Mouse (Mus musculus) adrenal gland, postnatal 10 days (tissue): ENCODE results near the gene Tmem260. TPM values are rescaled to one million over a fixed set of nuclear protein-coding genes. Genes with fewer than 3 reads are reported as not detected.
"Not testable (repeated sequence)": the region's sequence is repeated elsewhere in the genome, so short reads cannot be mapped to it uniquely, and the experiment has no call there.

Experiments used
- DNase-seq: peaks from one replicate; pipeline ENCODE4 v3.0.0; 2021; ENCODE audit warnings: mixed read lengths
- long read RNA-seq, 2 experiments: library from polyadenylated mRNA; stranded (forward); transcript quantifications; one replicate each; pipeline ENCODE4 v2.0.0; 2021
- total RNA-seq, 2 experiments: library from RNA; stranded (reverse); gene quantifications; 2 replicates each; pipeline ENCODE4 v1.2.3; 2021

Gene Tmem260
- 10 to 100 TPM; 22.6 to 29.4 TPM for total RNA-seq
- long read RNA-seq, experiment 1, full-length matches to known transcripts, result 10 of 13 reads
- long read RNA-seq, experiment 1, partial matches to known transcripts, result 0 of 13 reads
- long read RNA-seq, experiment 1, other reads (novel, unspliced or antisense), result 3 of 13 reads
- long read RNA-seq, experiment 2, full-length matches to known transcripts, result 9 of 12 reads
- long read RNA-seq, experiment 2, partial matches to known transcripts, result 1 of 12 reads
- long read RNA-seq, experiment 2, other reads (novel, unspliced or antisense), result 2 of 12 reads

DNA sequence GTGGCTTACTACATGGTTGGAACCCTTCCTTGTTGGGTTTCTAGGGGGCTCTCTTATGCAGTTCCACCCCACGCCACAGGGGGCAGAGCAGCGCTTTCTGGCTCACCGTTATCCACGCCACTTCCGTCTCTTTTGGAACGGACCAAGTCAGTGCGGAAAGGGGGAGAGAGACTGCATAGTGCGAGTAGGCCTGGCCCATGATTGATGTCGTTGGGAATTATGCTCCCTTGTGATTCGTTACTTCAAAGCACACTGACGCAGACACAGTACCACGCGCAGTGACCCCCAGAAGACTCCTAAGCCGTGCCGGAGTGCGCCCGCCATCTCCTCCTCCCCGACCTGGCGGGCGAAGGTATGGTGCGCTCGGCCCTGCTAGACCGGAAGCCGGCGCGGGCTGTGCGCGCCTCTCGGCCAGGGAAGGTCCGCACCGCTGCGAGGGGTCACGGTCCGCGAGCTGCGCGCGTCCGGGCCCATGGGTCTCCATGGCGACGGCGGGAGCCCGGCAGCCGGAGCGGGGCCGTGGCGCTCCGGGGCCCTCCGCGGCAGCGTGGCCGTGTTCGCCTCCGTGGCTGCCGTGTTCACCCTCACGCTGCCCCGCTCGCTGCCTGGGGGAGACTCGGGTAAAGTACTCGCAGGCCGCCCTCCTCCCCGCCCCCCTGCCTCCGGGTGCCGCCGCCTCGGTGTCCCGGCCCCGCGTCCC, at the start of gene Tmem260:
Gene Tmem260 (plus strand): TSS at position 141 of the 700 bp plus-strand sequence.
- DNase-seq, result peak; percentile 96

DNA sequence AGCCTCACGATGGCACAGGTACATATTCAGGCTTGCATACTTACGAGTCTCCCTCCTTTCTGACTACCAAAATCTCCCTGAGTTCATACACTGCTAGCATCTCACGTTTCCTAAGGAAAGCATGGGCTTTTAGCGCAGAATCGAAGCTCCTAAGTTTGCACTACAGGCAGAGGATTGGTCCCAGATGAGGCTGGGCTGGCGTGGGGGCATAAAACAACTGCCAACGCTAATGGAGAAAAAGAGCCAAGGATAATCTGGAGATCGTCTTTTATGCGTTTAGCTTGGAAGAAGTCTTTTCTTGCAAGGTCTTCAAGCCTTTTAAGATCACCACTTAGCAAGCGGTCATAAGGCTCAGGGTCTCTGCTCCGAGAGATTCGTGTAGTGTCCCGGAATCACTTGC, 39.8 kb upstream of the Tmem260 start:
- peak; percentile 41 for DNase-seq

- DNase-seq, result no peak
Observed at GRCm38 (mm10) chr14:48417064-48417463, 28.9 kb upstream of the Tmem260 start.

- no peak for DNase-seq
Observed at GRCm38 (mm10) chr14:48418264-48418663, 27.7 kb upstream of the Tmem260 start.

DNA sequence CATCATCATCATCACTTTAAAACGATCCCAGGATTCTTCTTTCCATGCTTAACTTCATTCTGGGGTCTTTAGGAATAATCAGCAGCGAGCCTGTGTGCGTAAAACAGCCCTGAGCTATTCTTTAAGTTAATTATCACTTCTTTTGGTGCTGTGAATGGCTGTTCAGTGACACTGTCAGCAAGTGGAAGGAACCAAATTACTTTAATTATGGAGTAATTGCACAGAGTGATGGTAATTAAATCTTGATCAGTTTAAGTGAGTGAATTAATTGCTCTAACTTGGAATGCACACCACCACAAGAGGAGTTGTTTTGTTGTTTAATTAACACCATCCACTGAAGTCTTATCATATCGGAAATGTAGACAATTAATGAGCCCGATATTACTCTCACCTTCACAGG, 27.3 kb upstream of the Tmem260 start:
- DNase-seq, result no peak

- no peak for DNase-seq
Observed at GRCm38 (mm10) chr14:48421476-48421875, 24.4 kb upstream of the Tmem260 start.

DNA sequence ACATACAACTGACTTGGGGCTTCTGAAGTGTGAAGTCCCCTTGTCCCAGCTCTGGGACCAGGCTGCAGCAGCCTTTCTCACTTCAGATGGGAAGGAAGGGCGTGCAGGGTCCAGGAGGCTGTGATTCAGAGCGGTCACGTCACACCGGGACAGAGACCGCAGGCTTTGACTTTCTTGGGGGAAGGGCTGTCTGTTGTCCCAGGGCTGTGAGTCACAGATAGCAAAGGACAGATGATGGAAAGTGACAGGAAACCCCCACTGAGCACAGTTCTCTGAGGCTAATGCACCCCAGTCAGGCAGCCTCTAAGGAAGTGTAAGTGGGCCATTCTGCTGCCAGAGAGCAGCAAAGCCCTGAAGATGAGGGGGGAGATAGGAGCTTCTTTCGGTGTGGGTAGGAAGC, 23.9 kb upstream of the Tmem260 start:
- DNase-seq, result peak; percentile 72

- DNase-seq, result peak; percentile 12
Observed at GRCm38 (mm10) chr14:48422436-48422835, 23.5 kb upstream of the Tmem260 start.

- DNase-seq, result no peak
Observed at GRCm38 (mm10) chr14:48422901-48423300, 23.0 kb upstream of the Tmem260 start.

DNA sequence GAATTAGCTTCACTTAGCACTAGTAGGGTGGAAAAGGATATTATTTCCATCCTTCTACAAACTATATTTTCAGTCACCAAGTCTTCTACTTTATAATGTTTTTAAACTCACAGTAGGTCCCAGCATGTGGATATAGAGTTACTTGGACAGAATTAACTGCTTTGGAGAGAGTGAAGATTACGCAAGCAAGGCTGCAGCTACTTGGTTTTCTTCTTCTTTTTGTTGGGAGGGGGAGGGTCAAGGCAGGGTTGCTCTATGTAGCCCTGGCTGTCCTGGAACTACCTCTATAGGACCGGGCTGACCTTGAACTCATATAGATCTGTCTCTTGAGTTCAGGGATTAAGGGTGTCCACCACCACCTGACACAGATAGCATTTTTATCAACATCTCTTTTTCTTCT, 13.9 kb upstream of the Tmem260 start:
- no peak for DNase-seq

GRCm38 (mm10) chr14:48443796-48444195, 2.1 kb upstream of the Tmem260 start:
- DNase-seq, result peak; percentile 68

GRCm38 (mm10) chr14:48451966-48452407, 6.1 kb downstream of the Tmem260 start:
- DNase-seq, result no peak

GRCm38 (mm10) chr14:48453411-48453810, 7.5 kb downstream of the Tmem260 start:
- no peak for DNase-seq

DNA sequence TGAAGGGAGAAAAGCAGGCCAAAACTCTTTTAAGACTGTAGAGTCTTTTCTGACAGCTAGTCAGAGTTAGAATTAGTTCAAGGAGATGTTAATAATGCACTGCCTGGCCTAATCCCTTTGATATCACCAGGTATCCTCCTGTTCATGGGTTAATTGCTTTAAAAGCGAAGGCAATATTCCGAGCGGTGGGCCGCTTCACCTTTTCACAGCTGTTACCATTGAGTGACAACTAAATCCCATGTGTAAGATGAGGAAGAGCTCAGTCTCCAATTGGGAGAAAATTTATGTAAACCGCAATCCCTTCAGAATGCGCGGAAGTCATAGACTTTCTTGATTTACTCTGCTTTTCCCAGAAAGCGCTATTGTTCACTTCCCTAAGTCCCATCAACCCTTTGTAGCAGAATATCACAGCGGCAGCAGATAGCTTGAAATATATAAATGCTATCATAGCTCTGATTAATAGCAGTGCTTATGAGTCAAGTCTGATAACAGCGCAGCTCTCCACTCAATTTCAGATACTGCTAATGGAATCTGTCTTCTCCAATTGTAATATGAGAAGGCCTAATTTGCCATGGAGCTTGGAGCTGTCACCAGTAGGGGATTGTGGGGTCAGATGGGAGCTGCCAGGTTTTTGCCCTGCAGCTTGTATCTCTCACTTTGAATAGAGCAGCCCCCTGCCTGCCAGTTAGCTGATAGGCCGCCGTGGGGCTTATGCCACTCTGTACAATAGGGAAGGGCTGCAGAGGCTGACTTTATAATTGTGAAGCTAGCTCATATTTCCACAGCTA, 10.6 kb downstream of the Tmem260 start:
- no peak for DNase-seq

DNA sequence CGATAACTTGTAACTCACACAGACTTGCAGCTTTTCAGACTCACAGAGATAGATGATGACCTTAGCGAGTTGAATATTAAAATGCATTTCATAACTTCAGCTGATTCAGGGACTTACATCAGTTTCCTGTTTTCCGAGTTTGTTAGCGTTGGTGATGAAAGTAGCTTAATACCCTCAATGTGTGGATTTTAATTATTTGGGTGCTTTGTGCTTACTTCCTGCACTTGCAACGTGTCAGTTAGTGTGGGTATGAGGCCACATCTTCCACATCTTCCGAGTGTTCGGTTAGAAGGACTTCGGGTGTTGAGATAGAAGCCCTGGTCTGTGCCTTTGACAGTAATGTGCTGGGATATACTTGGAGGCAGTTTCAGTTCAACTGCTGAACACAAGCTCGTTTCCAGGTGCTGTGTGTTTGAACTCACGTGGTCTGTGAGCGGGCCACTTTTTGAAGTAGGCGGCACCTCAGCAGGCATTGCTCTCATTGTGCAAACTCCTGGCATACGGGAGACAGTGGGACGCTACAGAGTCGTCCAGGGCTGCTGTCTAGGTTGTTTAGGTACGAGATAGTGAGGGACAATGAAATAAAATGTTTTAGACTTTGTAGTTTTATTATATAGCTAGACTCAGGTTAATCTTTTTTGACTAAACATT, 11.5 kb downstream of the Tmem260 start:
- no peak for DNase-seq

DNA sequence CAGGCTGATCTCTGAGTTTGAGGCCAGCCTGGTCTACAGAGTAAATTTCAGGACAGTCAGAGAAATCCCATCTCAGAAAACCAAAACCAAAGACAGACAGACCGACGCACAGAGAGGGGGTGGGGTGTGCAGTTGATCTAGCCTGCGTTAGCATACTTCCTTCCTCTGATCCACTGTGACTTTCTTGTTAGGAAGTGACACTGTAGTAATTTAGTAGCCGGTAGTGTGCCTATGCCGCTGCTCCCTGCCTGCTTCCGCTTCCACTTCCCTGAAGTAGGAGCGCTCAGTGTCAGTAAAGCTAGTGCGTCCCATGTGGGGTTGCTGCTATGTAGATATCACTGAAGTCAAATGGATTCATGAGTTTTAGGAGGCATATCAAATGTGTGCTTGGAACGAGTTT, 13.0 kb downstream of the Tmem260 start:
- DNase-seq, result no peak

- DNase-seq, result no peak
Observed at GRCm38 (mm10) chr14:48468339-48468738, 22.4 kb downstream of the Tmem260 start.

DNA sequence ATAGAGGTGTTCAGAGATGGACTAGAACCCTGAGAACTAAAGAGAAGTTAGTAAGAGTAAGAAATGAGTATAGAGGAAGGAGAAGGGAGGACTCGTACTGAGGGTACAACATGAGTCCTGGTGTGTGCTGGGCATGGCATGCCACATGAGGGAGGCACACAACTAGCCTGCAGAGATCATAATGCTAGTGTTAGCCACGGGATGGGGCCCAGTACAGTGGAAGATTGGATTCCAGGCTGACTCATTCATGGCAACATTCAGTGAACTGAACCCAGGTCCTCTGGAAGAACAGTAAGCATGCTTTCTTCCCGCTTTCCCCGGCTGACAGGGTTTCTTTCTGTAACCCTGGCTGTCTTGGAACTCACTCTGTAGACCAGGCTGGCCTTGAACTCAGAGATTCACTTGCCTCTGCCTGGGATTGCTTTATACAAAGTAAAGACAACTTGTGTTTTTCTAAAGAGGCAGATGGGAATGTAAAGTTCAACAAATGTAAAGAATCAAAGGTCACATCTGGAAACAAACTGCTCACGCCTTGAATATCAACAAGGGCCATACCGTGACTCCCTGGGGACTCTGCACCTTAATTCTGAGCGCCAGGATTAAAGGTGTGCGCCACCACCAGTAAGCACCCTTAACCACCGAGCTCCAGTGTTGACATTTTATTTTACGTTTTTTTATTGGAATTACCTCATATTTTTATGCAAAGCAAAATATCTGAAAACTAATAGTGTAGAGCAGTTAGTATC, 25.0 kb downstream of the Tmem260 start:
- no peak for DNase-seq

DNA sequence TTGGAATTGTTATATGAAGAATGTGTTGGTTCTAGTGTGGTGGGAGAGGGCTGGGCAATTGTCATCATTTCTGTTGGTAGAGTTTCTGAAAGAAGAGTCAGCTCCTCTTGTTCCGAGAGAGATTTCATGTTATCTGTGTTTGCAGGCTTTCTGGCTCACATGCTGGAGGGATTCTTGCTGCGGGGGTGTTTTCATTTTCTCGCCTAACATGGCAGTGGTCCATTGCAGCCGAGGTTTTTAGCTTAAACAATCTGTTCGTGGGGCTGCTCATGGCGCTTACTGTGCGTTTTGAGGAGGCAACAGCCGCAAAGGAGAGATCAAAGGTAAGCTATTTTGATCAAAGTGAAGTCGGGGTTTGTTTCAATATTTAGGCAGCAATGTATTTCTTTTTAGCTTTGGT, 26.3 kb downstream of the Tmem260 start:
- no peak for DNase-seq

DNA sequence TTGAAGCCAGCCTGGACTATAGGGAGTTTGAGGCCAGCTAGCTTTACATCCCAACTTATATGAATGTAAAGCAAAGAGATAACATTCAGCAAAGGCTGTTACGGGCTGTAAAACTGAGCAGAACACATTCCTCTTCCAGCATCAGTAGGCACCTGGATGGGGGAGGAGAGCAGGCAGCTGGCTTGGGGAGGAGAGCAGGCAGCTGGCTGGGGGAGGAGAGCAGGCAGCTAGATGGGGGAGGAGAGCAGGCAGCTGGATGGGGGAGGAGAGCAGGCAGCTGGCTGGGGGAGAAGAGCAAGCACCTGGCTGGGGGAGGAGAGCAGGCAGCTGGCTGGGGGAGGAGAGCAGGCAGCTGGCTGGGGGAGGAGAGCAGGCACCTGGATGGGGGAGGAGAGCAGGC, 29.4 kb downstream of the Tmem260 start:
- no peak for DNase-seq

DNA sequence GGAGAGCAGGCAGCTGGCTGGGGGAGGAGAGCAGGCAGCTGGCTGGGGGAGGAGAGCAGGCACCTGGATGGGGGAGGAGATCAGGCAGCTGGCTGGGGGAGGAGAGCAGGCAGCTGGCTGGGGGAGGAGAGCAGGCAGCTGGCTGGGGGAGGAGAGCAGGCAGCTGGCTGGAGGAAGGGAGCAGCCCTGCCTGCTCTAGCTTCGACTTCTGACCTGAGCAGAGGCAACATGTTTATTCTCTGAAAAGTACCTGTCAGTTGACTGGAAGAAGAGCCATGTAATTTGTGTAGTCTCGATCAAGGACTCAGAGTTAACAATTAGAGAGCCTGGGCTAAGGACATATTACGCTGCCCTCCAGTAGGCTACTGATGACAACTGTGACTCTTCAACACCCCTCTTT, 29.9 kb downstream of the Tmem260 start:
- not testable (repeated sequence) for DNase-seq

- no peak for DNase-seq
Observed at GRCm38 (mm10) chr14:48476278-48476677, 30.4 kb downstream of the Tmem260 start.
